Mouse (Mus musculus) liver, adult 10 weeks (tissue): ENCODE measurements around the gene Pitpnm3. TPM values are rescaled to one million over a fixed set of nuclear protein-coding genes. Genes with fewer than 3 reads are reported as not detected.

ENCODE experiments used
- polyA plus RNA-seq: library from polyadenylated mRNA; stranded (reverse); fragments of 350-450 nt; fragmentation: Illumina TruSeq; extraction: RNeasy Lipid Tissue Mini Kit (QIAGEN cat#74804); gene quantifications from one replicate; pipeline ENCODE4 v1.2.3, GENCODE M21; 2014; ENCODE audit warnings: low read depth, low replicate concordance

The Pitpnm3 gene
- polyA plus RNA-seq = not detected

GRCm38 (mm10) chr11:72135383-72136158, at the start of gene Pitpnm3:
Gene Pitpnm3 (minus strand): TSS chr11:72135778.

GRCm38 (mm10) chr11:72041768-72042607, 93.6 kb downstream of the Pitpnm3 start, which contains the start of gene Pimreg:
Gene Pimreg (plus strand): TSS chr11:72042032.

GRCm38 (mm10) chr11:72037409-72037808, 98.2 kb downstream of the Pitpnm3 start, which contains the start of gene Aipl1:
Gene Aipl1 (minus strand): TSS chr11:72037509.

Other genes with a start within 250 kb of the Pitpnm3 start
- gene Aipl1, start 98.3 kb downstream of the Pitpnm3 start, polyA plus RNA-seq = not detected
- gene Pimreg, start 93.7 kb downstream of the Pitpnm3 start, polyA plus RNA-seq = not detected
- not detected for gene Gm43951, start 71.1 kb upstream of the Pitpnm3 start, polyA plus RNA-seq
- gene 4933427D14Rik, start 71.7 kb upstream of the Pitpnm3 start, polyA plus RNA-seq = 1.4 TPM
- gene Txndc17, start 71.8 kb upstream of the Pitpnm3 start, polyA plus RNA-seq = 79.5 TPM
- gene Med31, start 79.8 kb upstream of the Pitpnm3 start, polyA plus RNA-seq = 5.5 TPM
- 0.19 TPM for gene Slc13a5, start 131.4 kb upstream of the Pitpnm3 start, polyA plus RNA-seq
- gene Xaf1, start 165.9 kb upstream of the Pitpnm3 start, polyA plus RNA-seq = 20.2 TPM
- not detected for gene Fbxo39, start 178.7 kb upstream of the Pitpnm3 start, polyA plus RNA-seq
- gene Tekt1, start 226.7 kb upstream of the Pitpnm3 start, polyA plus RNA-seq = not detected